Mouse (Mus musculus): ENCODE results near the gene Slc8a3. TPM values are rescaled to one million over a fixed set of nuclear protein-coding genes. Genes with fewer than 3 reads are reported as not detected.

Gene Slc8a3
- polyA plus RNA-seq, 1 experiment from 2014 or later, result 0.58 TPM

DNA sequence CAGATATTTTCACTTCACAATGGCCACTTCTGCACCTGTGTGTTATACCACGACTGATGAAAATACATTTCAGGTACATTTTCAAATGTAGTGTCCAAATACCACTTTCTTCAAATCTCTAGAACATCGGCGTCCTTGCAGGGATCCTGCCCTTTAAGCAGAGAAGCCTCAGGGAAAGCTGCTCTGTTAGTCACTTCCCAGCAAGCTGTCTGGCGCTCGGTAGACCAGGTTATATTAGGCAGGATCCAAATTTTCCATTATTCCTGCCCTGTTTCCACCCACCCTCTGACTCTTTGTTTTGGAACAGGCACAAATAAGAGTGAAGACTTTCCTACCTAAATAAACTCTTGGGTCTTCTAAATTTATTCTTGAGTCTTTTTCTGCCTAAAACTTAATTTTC lies 63.7 kb downstream of the Slc8a3 start:
- H3K27me3 ChIP-seq (ENCODE audit: control insufficient read depth, insufficient read depth, low read length), result no peaks in the 10 kb centered on the region
- H3K4me3 ChIP-seq (ENCODE audit: low read depth, low read length), result no peak overlapping the region
- no peak overlapping the region for H3K27ac ChIP-seq (replicated peaks; ENCODE audit: low read depth, low read length)
- no peak overlapping the region for H3K4me2 ChIP-seq (ENCODE audit: low read depth, low read length)
- ATAC-seq (replicated peaks; ENCODE audit: insufficient number of reproducible peaks, low FRiP score, low TSS enrichment, low read depth), result no peak
- no peak overlapping the region for H3K9ac ChIP-seq (replicated peaks; ENCODE audit: low read length)
- H3K36me3 ChIP-seq (replicated peaks; ENCODE audit: control insufficient read depth, insufficient read depth, low read depth, low read length), result no peaks in the 10 kb centered on the region
- H3K4me1 ChIP-seq (ENCODE audit: control insufficient read depth, insufficient read depth, low read length), result no peaks in the 10 kb centered on the region
- 87% methylated on average over 5 of the region's 5 CpGs for WGBS
- H3K9me3 ChIP-seq (replicated peaks; ENCODE audit: control insufficient read depth, low read length), result no peaks in the 10 kb centered on the region
- no peak for DNase-seq (ENCODE audit: low spot score)

DNA sequence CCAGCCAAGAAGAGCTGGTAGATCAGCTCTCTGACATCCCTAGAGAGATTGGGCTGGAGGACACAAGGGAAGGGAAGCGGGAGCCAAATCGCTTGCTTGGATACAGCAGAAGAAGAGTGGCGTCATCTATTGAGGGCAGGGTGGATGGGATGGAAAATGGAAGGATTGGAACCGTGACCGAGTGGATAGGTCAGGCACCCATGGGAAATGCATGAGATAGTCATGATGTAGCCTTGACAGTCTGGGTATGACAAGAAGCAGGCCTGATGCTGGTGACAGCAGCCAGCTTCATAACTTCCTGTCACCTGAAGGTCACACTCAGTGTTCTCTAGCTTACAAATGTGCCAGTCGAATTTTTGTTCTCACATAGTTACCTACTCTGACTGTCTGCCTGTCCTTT lies 70.2 kb downstream of the Slc8a3 start:
- no peak overlapping the region for H3K4me2 ChIP-seq (ENCODE audit: low read depth, low read length)
- no peak overlapping the region for H3K4me3 ChIP-seq (ENCODE audit: low read depth, low read length)
- no peaks in the 10 kb centered on the region for H3K9me3 ChIP-seq (replicated peaks; ENCODE audit: control insufficient read depth, low read length)
- H3K4me1 ChIP-seq (ENCODE audit: control insufficient read depth, insufficient read depth, low read length), result no peaks in the 10 kb centered on the region
- H3K27ac ChIP-seq (replicated peaks; ENCODE audit: low read depth, low read length), result no peak overlapping the region
- DNase-seq (ENCODE audit: low spot score) (no peak), ATAC-seq (replicated peaks; ENCODE audit: insufficient number of reproducible peaks, low FRiP score, low TSS enrichment, low read depth) (no peak)
- 85% methylated on average over 6 of the region's 6 CpGs for WGBS
- no peaks in the 10 kb centered on the region for H3K27me3 ChIP-seq (ENCODE audit: control insufficient read depth, insufficient read depth, low read length)
- no peak overlapping the region for H3K9ac ChIP-seq (replicated peaks; ENCODE audit: low read length)
- no peaks in the 10 kb centered on the region for H3K36me3 ChIP-seq (replicated peaks; ENCODE audit: control insufficient read depth, insufficient read depth, low read depth, low read length)

DNA sequence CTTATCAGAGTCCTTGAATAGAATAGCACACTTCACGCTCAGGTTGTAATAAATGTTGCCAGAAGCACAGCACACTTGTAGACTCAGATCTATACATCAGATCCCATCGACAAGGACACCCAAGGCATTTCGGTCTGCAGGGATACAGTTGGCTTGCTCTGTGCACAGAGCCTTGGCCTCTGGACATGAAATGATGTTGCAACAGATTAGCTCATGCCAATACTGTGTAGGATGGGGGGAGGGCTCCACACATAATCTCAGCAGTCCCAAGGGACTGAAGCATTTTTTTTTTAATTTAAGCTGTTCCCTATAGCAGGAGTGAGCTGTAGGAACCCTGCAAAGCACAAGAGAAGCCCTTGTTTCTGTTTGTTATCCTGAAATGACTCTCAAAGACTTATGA lies 74.8 kb downstream of the Slc8a3 start:
- H3K27ac ChIP-seq (replicated peaks; ENCODE audit: low read depth, low read length), result no peak overlapping the region
- H3K9ac ChIP-seq (replicated peaks; ENCODE audit: low read length), result no peak overlapping the region
- DNase-seq (ENCODE audit: low spot score) (no peak), ATAC-seq (replicated peaks; ENCODE audit: insufficient number of reproducible peaks, low FRiP score, low TSS enrichment, low read depth) (no peak)
- H3K4me2 ChIP-seq (ENCODE audit: low read depth, low read length), result no peak overlapping the region
- H3K4me1 ChIP-seq (ENCODE audit: control insufficient read depth, insufficient read depth, low read length), result no peaks in the 10 kb centered on the region
- H3K36me3 ChIP-seq (replicated peaks; ENCODE audit: control insufficient read depth, insufficient read depth, low read depth, low read length), result no peaks in the 10 kb centered on the region
- WGBS, result 93% methylated on average over 3 of the region's 3 CpGs
- H3K9me3 ChIP-seq (replicated peaks; ENCODE audit: control insufficient read depth, low read length), result no peaks in the 10 kb centered on the region
- no peak overlapping the region for H3K4me3 ChIP-seq (ENCODE audit: low read depth, low read length)
- no peaks in the 10 kb centered on the region for H3K27me3 ChIP-seq (ENCODE audit: control insufficient read depth, insufficient read depth, low read length)

DNA sequence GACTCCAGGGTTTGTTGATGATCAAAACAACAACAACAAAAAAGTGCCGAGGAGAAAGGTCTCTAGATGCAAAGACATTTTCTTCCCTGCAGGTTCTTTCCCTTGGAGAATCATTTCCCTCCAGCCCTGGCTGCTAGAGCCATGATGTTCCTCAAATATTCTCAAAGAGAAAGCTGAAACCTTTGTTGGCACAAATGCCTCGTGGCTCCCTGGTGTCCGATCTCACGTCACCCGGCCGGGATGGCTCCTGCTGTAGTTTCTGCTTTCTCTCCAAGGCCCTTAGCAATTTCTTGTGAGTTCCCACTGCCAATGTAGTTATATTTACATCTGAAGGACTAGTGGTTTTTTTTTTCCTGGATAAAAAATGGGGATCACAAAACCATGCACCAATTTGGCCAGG lies 87.6 kb downstream of the Slc8a3 start:
- Histone ChIP-seq H3K27ac (replicated peaks; ENCODE audit: low read depth, low read length) (no peak overlapping the region), H3K4me3 (ENCODE audit: low read depth, low read length) (no peak overlapping the region), H3K9me3 (replicated peaks; ENCODE audit: control insufficient read depth, low read length) (no peaks in the 10 kb centered on the region), H3K4me2 (ENCODE audit: low read depth, low read length) (no peak overlapping the region), H3K36me3 (replicated peaks; ENCODE audit: control insufficient read depth, insufficient read depth, low read depth, low read length) (no peaks in the 10 kb centered on the region), H3K9ac (replicated peaks; ENCODE audit: low read length) (no peak overlapping the region), H3K4me1 (ENCODE audit: control insufficient read depth, insufficient read depth, low read length) (no peaks in the 10 kb centered on the region), H3K27me3 (ENCODE audit: control insufficient read depth, insufficient read depth, low read length) (no peaks in the 10 kb centered on the region)
- WGBS, result 72% methylated on average over 6 of the region's 6 CpGs
- DNase-seq (ENCODE audit: low spot score), result no peak
- ATAC-seq (replicated peaks; ENCODE audit: insufficient number of reproducible peaks, low FRiP score, low TSS enrichment, low read depth), result no peak

DNA sequence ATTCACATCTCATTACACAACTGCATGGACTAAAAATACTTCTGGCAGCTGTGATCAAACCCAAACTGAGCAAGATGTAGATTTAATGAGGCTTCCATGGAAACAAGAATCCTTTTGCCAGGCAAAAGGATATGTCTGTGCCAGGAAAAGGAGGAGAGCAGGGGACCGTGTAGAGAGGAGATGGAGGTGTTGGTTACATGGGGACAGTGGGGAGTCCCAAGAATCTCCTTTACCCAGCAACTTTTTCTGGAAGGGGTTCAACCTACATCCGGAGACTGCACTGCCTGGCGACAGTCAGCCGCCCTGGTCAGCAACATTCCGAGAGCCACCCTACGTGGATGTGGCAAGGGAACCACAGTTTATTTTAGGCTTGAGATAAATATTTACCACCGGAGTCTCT lies 88.0 kb downstream of the Slc8a3 start:
- H3K9ac ChIP-seq (replicated peaks; ENCODE audit: low read length), result no peak overlapping the region
- H3K27ac ChIP-seq (replicated peaks; ENCODE audit: low read depth, low read length), result no peak overlapping the region
- 83% methylated on average over 7 of the region's 7 CpGs for WGBS
- H3K4me1 ChIP-seq (ENCODE audit: control insufficient read depth, insufficient read depth, low read length), result no peaks in the 10 kb centered on the region
- ATAC-seq (replicated peaks; ENCODE audit: insufficient number of reproducible peaks, low FRiP score, low TSS enrichment, low read depth) (no peak), DNase-seq (ENCODE audit: low spot score) (no peak)
- no peak overlapping the region for H3K4me2 ChIP-seq (ENCODE audit: low read depth, low read length)
- no peak overlapping the region for H3K4me3 ChIP-seq (ENCODE audit: low read depth, low read length)
- H3K27me3 ChIP-seq (ENCODE audit: control insufficient read depth, insufficient read depth, low read length), result no peaks in the 10 kb centered on the region
- H3K9me3 ChIP-seq (replicated peaks; ENCODE audit: control insufficient read depth, low read length), result no peaks in the 10 kb centered on the region
- no peaks in the 10 kb centered on the region for H3K36me3 ChIP-seq (replicated peaks; ENCODE audit: control insufficient read depth, insufficient read depth, low read depth, low read length)

DNA sequence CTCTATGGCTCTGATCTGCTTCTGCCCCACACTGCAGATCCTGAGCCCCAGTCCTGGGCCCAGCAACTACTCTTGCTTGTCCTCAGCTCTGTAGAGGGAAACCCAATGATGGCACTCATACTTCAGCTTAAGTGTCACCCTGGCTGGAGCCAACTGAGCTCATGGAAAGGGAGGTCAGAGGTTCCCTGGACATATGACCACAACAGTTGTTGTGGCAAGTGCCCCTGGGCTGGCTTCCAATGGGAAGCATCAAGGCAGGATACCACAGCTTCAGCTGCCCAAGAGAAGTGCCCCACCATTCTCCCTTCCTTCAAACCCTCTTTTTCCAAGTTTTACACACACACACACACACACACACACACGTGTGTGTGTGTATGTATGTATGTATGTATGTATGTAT lies 88.5 kb downstream of the Slc8a3 start:
- Histone ChIP-seq H3K4me1 (ENCODE audit: control insufficient read depth, insufficient read depth, low read length) (no peaks in the 10 kb centered on the region), H3K4me3 (ENCODE audit: low read depth, low read length) (no peak overlapping the region), H3K9ac (replicated peaks; ENCODE audit: low read length) (no peak overlapping the region), H3K27ac (replicated peaks; ENCODE audit: low read depth, low read length) (no peak overlapping the region), H3K36me3 (replicated peaks; ENCODE audit: control insufficient read depth, insufficient read depth, low read depth, low read length) (no peaks in the 10 kb centered on the region), H3K4me2 (ENCODE audit: low read depth, low read length) (no peak overlapping the region), H3K9me3 (replicated peaks; ENCODE audit: control insufficient read depth, low read length) (no peaks in the 10 kb centered on the region), H3K27me3 (ENCODE audit: control insufficient read depth, insufficient read depth, low read length) (no peaks in the 10 kb centered on the region)
- ATAC-seq (replicated peaks; ENCODE audit: insufficient number of reproducible peaks, low FRiP score, low TSS enrichment, low read depth) (no peak), DNase-seq (ENCODE audit: low spot score) (no peak)
- 60% methylated on average over 1 of the region's 1 CpGs for WGBS

DNA sequence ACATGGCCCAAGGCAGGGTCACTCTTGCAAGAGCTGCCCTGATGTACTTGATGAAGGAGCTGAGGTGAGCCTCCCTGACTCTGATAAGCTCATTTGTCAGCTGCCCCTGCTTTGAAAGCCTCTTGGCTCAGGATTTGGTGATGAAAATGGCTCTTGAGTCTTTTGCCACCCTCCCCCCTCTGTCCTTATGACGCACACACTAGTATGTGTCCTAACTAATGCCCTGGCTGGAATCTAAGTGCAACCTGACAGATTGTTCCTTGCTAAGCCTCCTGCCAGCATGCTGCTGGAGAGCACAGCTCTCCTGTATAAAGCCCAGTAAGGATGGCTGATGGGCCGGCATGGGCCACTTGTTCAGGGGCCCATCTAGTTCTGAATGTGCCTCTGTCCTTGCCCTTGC lies 91.3 kb downstream of the Slc8a3 start:
- no peaks in the 10 kb centered on the region for H3K36me3 ChIP-seq (replicated peaks; ENCODE audit: control insufficient read depth, insufficient read depth, low read depth, low read length)
- no peaks in the 10 kb centered on the region for H3K9me3 ChIP-seq (replicated peaks; ENCODE audit: control insufficient read depth, low read length)
- DNase-seq (ENCODE audit: low spot score), result no peak
- no peaks in the 10 kb centered on the region for H3K27me3 ChIP-seq (ENCODE audit: control insufficient read depth, insufficient read depth, low read length)
- H3K9ac ChIP-seq (replicated peaks; ENCODE audit: low read length), result no peak overlapping the region
- 91% methylated on average over 2 of the region's 2 CpGs for WGBS
- no peak overlapping the region for H3K4me2 ChIP-seq (ENCODE audit: low read depth, low read length)
- no peak for ATAC-seq (replicated peaks; ENCODE audit: insufficient number of reproducible peaks, low FRiP score, low TSS enrichment, low read depth)
- H3K27ac ChIP-seq (replicated peaks; ENCODE audit: low read depth, low read length), result no peak overlapping the region
- H3K4me3 ChIP-seq (ENCODE audit: low read depth, low read length), result no peak overlapping the region
- H3K4me1 ChIP-seq (ENCODE audit: control insufficient read depth, insufficient read depth, low read length), result no peaks in the 10 kb centered on the region

DNA sequence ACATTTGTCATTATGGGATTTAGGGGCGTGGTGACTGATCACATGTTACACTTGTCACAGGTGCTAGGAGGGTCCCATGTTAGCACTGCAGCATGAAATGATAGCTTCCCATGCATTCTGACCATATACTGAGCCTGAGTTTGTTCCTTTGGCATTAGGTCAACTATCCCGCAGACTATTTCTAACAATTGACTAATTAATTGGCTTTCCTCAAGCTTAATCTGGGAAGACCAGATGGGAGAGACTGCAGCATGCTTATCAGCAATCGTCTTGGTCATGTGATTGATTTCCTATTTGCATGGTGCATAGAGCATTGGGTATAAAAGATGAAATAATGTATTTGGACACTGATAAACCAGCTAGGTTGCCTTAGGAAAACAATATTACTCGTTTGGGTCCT lies 91.9 kb downstream of the Slc8a3 start:
- H3K36me3 ChIP-seq (replicated peaks; ENCODE audit: control insufficient read depth, insufficient read depth, low read depth, low read length), result no peaks in the 10 kb centered on the region
- 83% methylated on average over 4 of the region's 4 CpGs for WGBS
- H3K4me3 ChIP-seq (ENCODE audit: low read depth, low read length), result no peak overlapping the region
- H3K9ac ChIP-seq (replicated peaks; ENCODE audit: low read length), result no peak overlapping the region
- no peaks in the 10 kb centered on the region for H3K9me3 ChIP-seq (replicated peaks; ENCODE audit: control insufficient read depth, low read length)
- no peaks in the 10 kb centered on the region for H3K4me1 ChIP-seq (ENCODE audit: control insufficient read depth, insufficient read depth, low read length)
- ATAC-seq (replicated peaks; ENCODE audit: insufficient number of reproducible peaks, low FRiP score, low TSS enrichment, low read depth) (no peak), DNase-seq (ENCODE audit: low spot score) (no peak)
- H3K27ac ChIP-seq (replicated peaks; ENCODE audit: low read depth, low read length), result no peak overlapping the region
- no peak overlapping the region for H3K4me2 ChIP-seq (ENCODE audit: low read depth, low read length)
- no peaks in the 10 kb centered on the region for H3K27me3 ChIP-seq (ENCODE audit: control insufficient read depth, insufficient read depth, low read length)

DNA sequence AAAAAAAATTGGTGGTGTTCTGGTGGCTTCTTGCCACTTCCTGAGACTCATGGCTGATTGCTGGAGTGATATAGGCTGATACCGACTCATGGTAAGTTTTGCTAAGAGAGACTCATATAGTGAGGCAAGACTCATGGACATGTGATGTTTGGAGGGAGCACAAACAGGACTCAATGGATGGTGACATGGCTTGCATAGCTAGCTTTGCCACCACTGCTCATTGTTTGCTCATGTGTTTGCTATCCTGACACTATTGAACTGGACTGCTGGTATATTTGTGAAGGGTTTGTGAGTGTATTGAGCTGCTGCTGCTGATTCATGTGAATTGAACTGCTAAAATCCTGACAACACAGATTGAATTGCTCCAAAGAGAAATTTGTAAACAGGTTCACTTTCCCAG lies 95.8 kb downstream of the Slc8a3 start:
- Histone ChIP-seq H3K9me3 (replicated peaks; ENCODE audit: control insufficient read depth, low read length) (no peaks in the 10 kb centered on the region), H3K27ac (replicated peaks; ENCODE audit: low read depth, low read length) (no peak overlapping the region), H3K4me1 (ENCODE audit: control insufficient read depth, insufficient read depth, low read length) (no peaks in the 10 kb centered on the region), H3K4me3 (ENCODE audit: low read depth, low read length) (no peak overlapping the region), H3K9ac (replicated peaks; ENCODE audit: low read length) (no peak overlapping the region), H3K36me3 (replicated peaks; ENCODE audit: control insufficient read depth, insufficient read depth, low read depth, low read length) (no peaks in the 10 kb centered on the region), H3K27me3 (ENCODE audit: control insufficient read depth, insufficient read depth, low read length) (no peaks in the 10 kb centered on the region), H3K4me2 (ENCODE audit: low read depth, low read length) (no peak overlapping the region)
- DNase-seq (ENCODE audit: low spot score) (no peak), ATAC-seq (replicated peaks; ENCODE audit: insufficient number of reproducible peaks, low FRiP score, low TSS enrichment, low read depth) (no peak)
- WGBS, result 95% methylated on average over 1 of the region's 1 CpGs

Measured in embryonic facial prominence, embryonic 11.5 days (tissue).